10 mouse cellular contexts compared by ENCODE assay signal in genomic region chr12:32724451-32725188, GRCm38 (mm10).
DNase-seq lines count a peak whose midpoint lies in the region; ATAC-seq lines count a peak whose summit lies in the region.
"Had no signal": no experiment of that assay in that cellular context is flagged by ENCODE, and none has a peak within 500 bp of the region (broad histone marks: within the 10 kb centered on the region; RNA-seq: fewer than 3 reads in every experiment).

No protein-coding gene starts in this region.

- H3K9me3 ChIP-seq in midbrain, embryonic 12.5 days: no peaks in the 10 kb centered on the region
- no peaks in the 10 kb centered on the region for H3K9me3 ChIP-seq in midbrain, embryonic 10.5 days (replicated peaks)
- H3K9me3 ChIP-seq in hindbrain, embryonic 14.5 days (ENCODE audit: control insufficient read depth, low read length): no peaks in the 10 kb centered on the region
- H3K9me3 ChIP-seq in neural tube, embryonic 13.5 days: no peaks in the 10 kb centered on the region

- no peak overlapping the region for H3K4me2 ChIP-seq in midbrain, embryonic 12.5 days (replicated peaks)
- no peak overlapping the region for H3K4me2 ChIP-seq in hindbrain, embryonic 14.5 days (replicated peaks)
- H3K4me2 ChIP-seq in neural tube, embryonic 13.5 days: no peak overlapping the region

- no peaks in the 10 kb centered on the region for H3K27me3 ChIP-seq in midbrain, embryonic 12.5 days
- H3K27me3 ChIP-seq in midbrain, embryonic 10.5 days (ENCODE audit: low read depth, poor library complexity, severe bottlenecking): no peaks in the 10 kb centered on the region
- no peaks in the 10 kb centered on the region for H3K27me3 ChIP-seq in hindbrain, embryonic 14.5 days (ENCODE audit: control insufficient read depth, insufficient read depth, low read length)
- H3K27me3 ChIP-seq in neural tube, embryonic 13.5 days: no peaks in the 10 kb centered on the region
- H3K27me3 ChIP-seq: Patski had no signal

- H3K4me1 ChIP-seq in midbrain, embryonic 12.5 days: peaks cover 3% of the 10 kb centered on the region; the same call in 1 of the 2 replicates
- peaks cover 9% of the 10 kb centered on the region for H3K4me1 ChIP-seq in midbrain, embryonic 10.5 days
- no peaks in the 10 kb centered on the region for H3K4me1 ChIP-seq in hindbrain, embryonic 14.5 days (replicated peaks; ENCODE audit: control insufficient read depth, insufficient read depth, low read length)
- no peaks in the 10 kb centered on the region for H3K4me1 ChIP-seq in neural tube, embryonic 13.5 days (replicated peaks)

- peak; percentile 69; the same call in 1 of the 2 replicates for ATAC-seq in midbrain, embryonic 12.5 days (ENCODE audit: low FRiP score, low read depth)
- ATAC-seq in hindbrain, embryonic 14.5 days (ENCODE audit: low FRiP score): peak; percentile 89
- peak; percentile 61 for ATAC-seq in neural tube, embryonic 13.5 days (ENCODE audit: low read depth)
- ATAC-seq: Patski had no signal

- H3K36me3 ChIP-seq in midbrain, embryonic 12.5 days: no peaks in the 10 kb centered on the region
- H3K36me3 ChIP-seq in midbrain, embryonic 10.5 days: no peaks in the 10 kb centered on the region
- no peaks in the 10 kb centered on the region for H3K36me3 ChIP-seq in hindbrain, embryonic 14.5 days (replicated peaks; ENCODE audit: control insufficient read depth, insufficient read depth)
- no peaks in the 10 kb centered on the region for H3K36me3 ChIP-seq in neural tube, embryonic 13.5 days

- no peak overlapping the region for H3K27ac ChIP-seq in midbrain, embryonic 12.5 days (replicated peaks)
- no peak overlapping the region for H3K27ac ChIP-seq in midbrain, embryonic 10.5 days (replicated peaks)
- H3K27ac ChIP-seq in hindbrain, embryonic 14.5 days: no peak overlapping the region
- H3K27ac ChIP-seq in neural tube, embryonic 13.5 days (replicated peaks): no peak overlapping the region
- H3K27ac ChIP-seq: macrophage had no signal

- WGBS in midbrain, embryonic 12.5 days: 79% methylated on average over 7 of the region's 7 CpGs
- WGBS in midbrain, embryonic 10.5 days: 92% methylated on average over 7 of the region's 7 CpGs
- WGBS in hindbrain, embryonic 14.5 days: 54% methylated on average over 7 of the region's 7 CpGs
- WGBS in neural tube, embryonic 13.5 days: 67% methylated on average over 7 of the region's 7 CpGs

- no peak overlapping the region for H3K9ac ChIP-seq in midbrain, embryonic 12.5 days (replicated peaks)
- H3K9ac ChIP-seq in hindbrain, embryonic 14.5 days: no peak overlapping the region
- no peak overlapping the region for H3K9ac ChIP-seq in neural tube, embryonic 13.5 days

- DNase-seq in adrenal gland, adult (ENCODE audit: inconsistent age in 2 of 2, low spot score in 1 of 2): peak; percentile 9 to 82
- DNase-seq in adrenal gland, adult 18-20 months (ENCODE audit: low spot score in 2 of 2): no peak
- no peak for DNase-seq in midbrain, embryonic 10.5 days (ENCODE audit: low spot score)
- DNase-seq in hindbrain, embryonic 14.5 days (ENCODE audit: low spot score): peak; percentile 68
- no peak for DNase-seq in thymus, postnatal 0 days (ENCODE audit: low spot score)
- no peak for DNase-seq in testis, postnatal 14 days (ENCODE audit: low spot score)

- H3K4me3 ChIP-seq in midbrain, embryonic 12.5 days: no peak overlapping the region
- H3K4me3 ChIP-seq in midbrain, embryonic 10.5 days: no peak overlapping the region
- no peak overlapping the region for H3K4me3 ChIP-seq in hindbrain, embryonic 14.5 days (replicated peaks; ENCODE audit: low read length)
- H3K4me3 ChIP-seq in neural tube, embryonic 13.5 days: no peak overlapping the region

Comparison
In these comparisons a context has a peak if more than half of its experiments do, and no peak if none do; other contexts are left out.
1. DNase-seq: peak in adrenal gland, adult (2 of 2) and hindbrain, embryonic 14.5 days (single experiment); none in adrenal gland, adult 18-20 months (0 of 2), midbrain, embryonic 10.5 days (single experiment), thymus, postnatal 0 days (single experiment) and testis, postnatal 14 days (single experiment).
2. Peak in every context shown above with its lines, with median percentiles within 50 percentile points of each other: ATAC-seq.